Mouse (Mus musculus): ENCODE data around the gene Myo19. TPM values are rescaled to one million over a fixed set of nuclear protein-coding genes. Genes with fewer than 3 reads are reported as not detected.

Myo19 gene
- polyA plus RNA-seq, 1 experiment, result 5.3 TPM

GRCm38 (mm10) chr11:84885238-84885637, 5.3 kb downstream of the Myo19 start:
- 82% methylated on average over 4 of the region's 4 CpGs for WGBS
- H3K4me3 ChIP-seq (ENCODE audit: extremely low read depth, insufficient read depth, insufficient read length), result no peak overlapping the region
- H3K4me1 ChIP-seq (ENCODE audit: control insufficient read depth, insufficient read depth, insufficient read length), result no peaks in the 10 kb centered on the region; the same call in 1 of the 2 replicates
- H3K27ac ChIP-seq (ENCODE audit: insufficient read depth, low read length), result no peak overlapping the region
- no peak for DNase-seq (ENCODE audit: low read depth in 1 of 2, low spot score in 2 of 2)
- peaks cover 2% of the 10 kb centered on the region; the same call in 1 of the 2 replicates for H3K36me3 ChIP-seq (ENCODE audit: control insufficient read depth, insufficient read depth, low read length)
- TF ChIP-seq CTCF (IDR thresholded peaks at IDR 0.05; ENCODE audit: extremely low read depth, insufficient read depth, insufficient read length, insufficient replicate concordance) (no peak), POLR2A (IDR thresholded peaks at IDR 0.05; ENCODE audit: low read depth, low read length) (no peak)
- H3K27me3 ChIP-seq (ENCODE audit: control insufficient read depth, insufficient read depth, low read length), result no peaks in the 10 kb centered on the region

GRCm38 (mm10) chr11:84886236-84886635, 6.3 kb downstream of the Myo19 start:
- WGBS, result 93% methylated on average over 5 of the region's 5 CpGs
- TF ChIP-seq POLR2A (IDR thresholded peaks at IDR 0.05; ENCODE audit: low read depth, low read length), result no peak
- no peak for TF ChIP-seq CTCF (IDR thresholded peaks at IDR 0.05; ENCODE audit: extremely low read depth, insufficient read depth, insufficient read length, insufficient replicate concordance)
- Histone ChIP-seq H3K4me3 (ENCODE audit: extremely low read depth, insufficient read depth, insufficient read length) (no peak overlapping the region), H3K4me1 (ENCODE audit: control insufficient read depth, insufficient read depth, insufficient read length) (no peaks in the 10 kb centered on the region), H3K36me3 (ENCODE audit: control insufficient read depth, insufficient read depth, low read length) (peaks cover 2% of the 10 kb centered on the region; the same call in 1 of the 2 replicates), H3K27me3 (ENCODE audit: control insufficient read depth, insufficient read depth, low read length) (no peaks in the 10 kb centered on the region), H3K27ac (ENCODE audit: insufficient read depth, low read length) (no peak overlapping the region)
- no peak for DNase-seq (ENCODE audit: low read depth in 1 of 2, low spot score in 2 of 2)

- Histone ChIP-seq H3K4me3 (ENCODE audit: extremely low read depth, insufficient read depth, insufficient read length) (no peak overlapping the region), H3K36me3 (ENCODE audit: control insufficient read depth, insufficient read depth, low read length) (peaks cover 2% of the 10 kb centered on the region; the same call in 1 of the 2 replicates), H3K27me3 (ENCODE audit: control insufficient read depth, insufficient read depth, low read length) (no peaks in the 10 kb centered on the region), H3K27ac (ENCODE audit: insufficient read depth, low read length) (no peak overlapping the region), H3K4me1 (ENCODE audit: control insufficient read depth, insufficient read depth, insufficient read length) (no peaks in the 10 kb centered on the region)
- 95% methylated on average over 11 of the region's 11 CpGs for WGBS
- no peak for DNase-seq (ENCODE audit: low read depth in 1 of 2, low spot score in 2 of 2)
- TF ChIP-seq POLR2A (IDR thresholded peaks at IDR 0.05; ENCODE audit: low read depth, low read length), result no peak
- TF ChIP-seq CTCF (IDR thresholded peaks at IDR 0.05; ENCODE audit: extremely low read depth, insufficient read depth, insufficient read length, insufficient replicate concordance), result no peak
Observed at GRCm38 (mm10) chr11:84886767-84887511, 7.0 kb downstream of the Myo19 start.

GRCm38 (mm10) chr11:84888025-84888424, 8.1 kb downstream of the Myo19 start:
- Histone ChIP-seq H3K4me3 (ENCODE audit: extremely low read depth, insufficient read depth, insufficient read length) (no peak overlapping the region), H3K36me3 (ENCODE audit: control insufficient read depth, insufficient read depth, low read length) (peaks cover 3% of the 10 kb centered on the region; the same call in 1 of the 2 replicates), H3K27ac (ENCODE audit: insufficient read depth, low read length) (no peak overlapping the region), H3K4me1 (ENCODE audit: control insufficient read depth, insufficient read depth, insufficient read length) (no peaks in the 10 kb centered on the region), H3K27me3 (ENCODE audit: control insufficient read depth, insufficient read depth, low read length) (no peaks in the 10 kb centered on the region)
- 92% methylated on average over 8 of the region's 8 CpGs for WGBS
- DNase-seq (ENCODE audit: low read depth in 1 of 2, low spot score in 2 of 2), result no peak
- TF ChIP-seq CTCF (IDR thresholded peaks at IDR 0.05; ENCODE audit: extremely low read depth, insufficient read depth, insufficient read length, insufficient replicate concordance), result no peak
- TF ChIP-seq POLR2A (IDR thresholded peaks at IDR 0.05; ENCODE audit: low read depth, low read length), result no peak

- 93% methylated on average over 2 of the region's 2 CpGs for WGBS
- no peaks in the 10 kb centered on the region for H3K27me3 ChIP-seq (ENCODE audit: control insufficient read depth, insufficient read depth, low read length)
- no peaks in the 10 kb centered on the region for H3K4me1 ChIP-seq (ENCODE audit: control insufficient read depth, insufficient read depth, insufficient read length)
- H3K4me3 ChIP-seq (ENCODE audit: extremely low read depth, insufficient read depth, insufficient read length), result no peak overlapping the region
- TF ChIP-seq POLR2A (IDR thresholded peaks at IDR 0.05; ENCODE audit: low read depth, low read length), result no peak
- no peak for TF ChIP-seq CTCF (IDR thresholded peaks at IDR 0.05; ENCODE audit: extremely low read depth, insufficient read depth, insufficient read length, insufficient replicate concordance)
- no peak overlapping the region for H3K27ac ChIP-seq (ENCODE audit: insufficient read depth, low read length)
- no peak for DNase-seq (ENCODE audit: low read depth in 1 of 2, low spot score in 2 of 2)
- H3K36me3 ChIP-seq (ENCODE audit: control insufficient read depth, insufficient read depth, low read length), result peaks cover 3% of the 10 kb centered on the region; the same call in 1 of the 2 replicates
Observed at GRCm38 (mm10) chr11:84889492-84889891, 9.5 kb downstream of the Myo19 start.

- H3K4me3 ChIP-seq (ENCODE audit: extremely low read depth, insufficient read depth, insufficient read length), result no peak overlapping the region
- no peaks in the 10 kb centered on the region for H3K27me3 ChIP-seq (ENCODE audit: control insufficient read depth, insufficient read depth, low read length)
- WGBS, result 93% methylated on average over 7 of the region's 7 CpGs
- TF ChIP-seq CTCF (IDR thresholded peaks at IDR 0.05; ENCODE audit: extremely low read depth, insufficient read depth, insufficient read length, insufficient replicate concordance) (no peak), POLR2A (IDR thresholded peaks at IDR 0.05; ENCODE audit: low read depth, low read length) (no peak)
- no peak overlapping the region for H3K27ac ChIP-seq (ENCODE audit: insufficient read depth, low read length)
- H3K4me1 ChIP-seq (ENCODE audit: control insufficient read depth, insufficient read depth, insufficient read length), result no peaks in the 10 kb centered on the region
- H3K36me3 ChIP-seq (ENCODE audit: control insufficient read depth, insufficient read depth, low read length), result peaks cover 4% of the 10 kb centered on the region
- DNase-seq (ENCODE audit: low read depth in 1 of 2, low spot score in 2 of 2), result no peak
Observed at GRCm38 (mm10) chr11:84891705-84892104, 11.8 kb downstream of the Myo19 start.

- Histone ChIP-seq H3K36me3 (ENCODE audit: control insufficient read depth, insufficient read depth, low read length) (peaks cover 3% of the 10 kb centered on the region), H3K27me3 (ENCODE audit: control insufficient read depth, insufficient read depth, low read length) (no peaks in the 10 kb centered on the region), H3K4me1 (ENCODE audit: control insufficient read depth, insufficient read depth, insufficient read length) (no peaks in the 10 kb centered on the region), H3K4me3 (ENCODE audit: extremely low read depth, insufficient read depth, insufficient read length) (no peak overlapping the region), H3K27ac (ENCODE audit: insufficient read depth, low read length) (no peak overlapping the region)
- no peak for DNase-seq (ENCODE audit: low read depth in 1 of 2, low spot score in 2 of 2)
- TF ChIP-seq CTCF (IDR thresholded peaks at IDR 0.05; ENCODE audit: extremely low read depth, insufficient read depth, insufficient read length, insufficient replicate concordance) (no peak), POLR2A (IDR thresholded peaks at IDR 0.05; ENCODE audit: low read depth, low read length) (no peak)
- WGBS, result 90% methylated on average over 15 of the region's 15 CpGs
Observed at GRCm38 (mm10) chr11:84893113-84893512, 13.2 kb downstream of the Myo19 start.
